Mouse (Mus musculus) liver, embryonic 14.5 days (tissue): ENCODE results near the gene Brox. TPM values are rescaled to one million over a fixed set of nuclear protein-coding genes. Genes with fewer than 3 reads are reported as not detected.

Source experiments
- ATAC-seq: fragments of 200-750 bp; cut with Nextera tagmentation; 2 replicates; pipeline ENCODE4 v1.8.0; 2017; ENCODE audit warnings: moderate number of reproducible peaks, mild to moderate bottlenecking, moderate library complexity; ENCODE audit not compliant: insufficient read depth
- DNase-seq, 3 experiments: peaks; one replicate each; pipeline ENCODE4 v3.0.0-alpha.2; 2012 to 2013; ENCODE audit warnings: low read depth in 3 of 3, low spot score in 3 of 3
- H3K27ac ChIP-seq: fragments of 300-500 bp; sonication (generic); 2 replicates; pipeline ENCODE4 v1.5.1; 2014; ENCODE audit warnings: moderate library complexity, mild to moderate bottlenecking, control low read depth, inconsistent platforms
- H3K27me3 ChIP-seq: fragments of 300-500 bp; sonication (generic); 2 replicates; pipeline ENCODE4 v1.6.1; 2014; ENCODE audit warnings: mild to moderate bottlenecking, low read length, moderate library complexity; ENCODE audit not compliant: control insufficient read depth, insufficient read depth
- H3K36me3 ChIP-seq: fragments of 300-500 bp; sonication (generic); replicated peaks from 2 replicates; pipeline ENCODE4 v1.6.1; 2014; ENCODE audit warnings: low read depth; ENCODE audit not compliant: control insufficient read depth, insufficient read depth
- H3K4me1 ChIP-seq, 2 experiments: fragments of 200-500 bp in 1 of 2; fragments of 300-500 bp in 1 of 2; sonication (generic) in 1 of 2; replicated peaks; 2 replicates each; pipeline ENCODE4 v1.6.1; 2012 to 2014; ENCODE audit warnings: antibody characterized with exemption in 1 of 2, inconsistent platforms in 1 of 2, low read length in 1 of 2; ENCODE audit not compliant: control insufficient read depth in 2 of 2, insufficient read depth in 2 of 2
- H3K4me2 ChIP-seq: fragments of 300-500 bp; sonication (generic); 2 replicates; pipeline ENCODE4 v1.6.1; 2014; ENCODE audit warnings: low read depth, mild to moderate bottlenecking, control low read depth, moderate library complexity
- H3K4me3 ChIP-seq, 2 experiments: fragments of 200-500 bp in 1 of 2; fragments of 300-500 bp in 1 of 2; sonication (generic) in 1 of 2; 2 replicates each; pipeline ENCODE4 v1.5.1; 2012 to 2014; ENCODE audit warnings: low read depth in 2 of 2, low read length in 2 of 2, mild to moderate bottlenecking in 2 of 2, control low read depth in 1 of 2, inconsistent platforms in 1 of 2, moderate library complexity in 1 of 2; ENCODE audit not compliant: insufficient read depth in 1 of 2
- H3K9ac ChIP-seq: fragments of 300-500 bp; sonication (generic); replicated peaks from 2 replicates; pipeline ENCODE4 v1.6.1; 2014; ENCODE audit warnings: mild to moderate bottlenecking, control low read depth, moderate library complexity
- H3K9me3 ChIP-seq: fragments of 300-500 bp; sonication (generic); 2 replicates; pipeline ENCODE4 v1.6.1; 2016; ENCODE audit warnings: low read length, mixed read lengths; ENCODE audit not compliant: control insufficient read depth
- CTCF ChIP-seq: IDR thresholded peaks from 2 replicates; pipeline ENCODE4 v1.5.1; 2016; ENCODE audit warnings: antibody characterized with exemption, low read depth, control low read depth
- EP300 ChIP-seq: IDR thresholded peaks from 2 replicates; pipeline ENCODE4 v1.6.1; 2016; ENCODE audit warnings: antibody characterized with exemption, low read depth
- WGBS: fragments of 180-500 bp; shearing (Covaris S2); extraction: QIAGEN DNeasy Blood & Tissue Kit; methylation state at CpG from one replicate; pipeline ENCODE4 v1.1.7; 2014; ENCODE audit not compliant: insufficient replicate concordance; 5-methylcytosine and 5-hydroxymethylcytosine counted together
- polyA plus RNA-seq, 2 experiments: library from polyadenylated mRNA; depleted of rRNA in 1 of 2; stranded (reverse) in 1 of 2; unstranded in 1 of 2; fragments of >200 nt; fragmentation: Nextera tagmentation in 1 of 2; extraction: Ambion mirVana in 1 of 2; gene quantifications; 2 replicates each; pipeline versions ENCODE4 v1.2.1 to v1.2.3; 2012 to 2014

Gene Brox
- polyA plus RNA-seq, 2 experiments: 11.4 to 17.0 TPM

DNA sequence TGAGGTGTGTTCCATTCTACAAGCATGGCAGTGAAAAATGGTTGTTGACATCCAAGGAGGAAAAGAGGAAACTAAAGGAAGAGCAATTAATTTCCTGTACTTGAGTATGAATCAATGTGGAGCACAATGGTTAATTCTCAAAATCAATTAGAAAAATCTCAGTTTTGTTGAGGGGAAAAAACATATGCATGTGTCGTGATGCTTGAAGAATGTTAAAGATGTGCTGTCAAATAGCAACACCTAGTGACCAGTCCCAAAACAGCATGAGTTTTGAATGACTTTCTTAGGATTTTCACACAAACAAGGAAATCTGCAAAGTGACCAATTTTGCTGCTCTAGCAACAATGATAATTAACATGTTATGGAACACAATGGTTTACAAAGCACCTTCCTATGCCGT is 59.2 kb downstream of the Brox start:
- H3K4me1 ChIP-seq: peaks cover 0 to 2% of the 10 kb centered on the region in 2 experiments; a peak in 2 of 4 replicates
- no peaks in the 10 kb centered on the region for H3K36me3 ChIP-seq
- WGBS: 15% methylated on average over 2 of the region's 2 CpGs
- H3K4me2 ChIP-seq: no peak overlapping the region
- no peak overlapping the region for H3K9ac ChIP-seq
- H3K9me3 ChIP-seq: no peaks in the 10 kb centered on the region
- no peaks in the 10 kb centered on the region for H3K27me3 ChIP-seq
- no peak overlapping the region for H3K4me3 ChIP-seq
- ATAC-seq: no peak
- TF ChIP-seq EP300 (no peak), CTCF (peak; percentile 42; the same call in 1 of the 2 replicates)
- no peak for DNase-seq
- H3K27ac ChIP-seq: no peak overlapping the region

DNA sequence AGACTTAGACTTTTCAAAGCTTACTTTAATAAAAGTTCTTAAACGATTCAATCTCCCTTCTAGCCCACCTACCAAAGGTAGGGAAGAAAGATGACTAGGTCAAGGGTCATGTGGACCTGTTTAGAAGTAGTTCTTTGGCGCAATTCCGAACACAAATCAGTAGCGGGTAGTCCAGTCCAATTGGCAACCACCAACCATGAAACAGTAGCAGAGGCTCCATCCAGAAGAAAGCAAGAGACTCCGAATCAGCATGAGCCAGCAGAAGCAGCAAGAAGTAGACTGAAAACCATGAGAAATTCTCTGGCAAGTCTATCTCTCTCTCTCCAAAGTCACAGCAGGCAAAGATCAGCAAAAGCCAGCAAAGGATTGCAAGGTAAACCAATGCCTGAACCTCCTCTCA is 60.6 kb downstream of the Brox start:
- no peak overlapping the region for H3K27ac ChIP-seq
- 62% methylated on average over 5 of the region's 5 CpGs for WGBS
- H3K4me2 ChIP-seq: no peak overlapping the region
- H3K9ac ChIP-seq: no peak overlapping the region
- H3K4me3 ChIP-seq: no peak overlapping the region
- H3K36me3 ChIP-seq: no peaks in the 10 kb centered on the region
- no peak for TF ChIP-seq EP300
- TF ChIP-seq CTCF: no peak
- DNase-seq: no peak
- no peaks in the 10 kb centered on the region for H3K9me3 ChIP-seq
- peaks cover 0 to 4% of the 10 kb centered on the region in 2 experiments; a peak in 2 of 4 replicates for H3K4me1 ChIP-seq
- no peak for ATAC-seq
- no peaks in the 10 kb centered on the region for H3K27me3 ChIP-seq

DNA sequence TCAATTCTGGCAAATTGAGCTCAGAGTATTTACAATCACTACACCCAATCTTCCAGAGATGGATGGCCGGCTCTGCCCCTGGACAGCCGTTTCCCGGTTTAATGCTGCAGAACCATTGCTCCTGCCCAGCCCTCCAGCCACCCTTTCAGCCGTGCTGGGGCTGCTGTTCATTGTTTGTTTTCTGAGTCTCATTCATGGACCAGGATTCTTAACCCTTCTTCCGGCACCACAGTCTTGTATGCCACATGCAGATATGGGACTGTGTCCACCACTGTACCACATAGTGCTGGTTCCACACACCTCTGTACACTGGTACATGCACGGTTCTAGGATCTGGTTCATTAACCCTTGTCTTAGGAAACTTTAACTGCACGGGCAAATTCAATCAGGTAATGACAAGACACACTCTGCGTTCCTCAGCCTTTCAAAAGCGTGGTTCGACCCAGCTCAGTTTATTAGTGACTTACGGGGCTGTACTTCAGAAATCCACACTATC is 63.3 kb downstream of the Brox start:
- DNase-seq: no peak
- Histone ChIP-seq H3K4me1 (peaks cover 0 to 6% of the 10 kb centered on the region in 2 experiments; a peak in 2 of 4 replicates), H3K27ac (no peak overlapping the region), H3K4me3 (no peak overlapping the region), H3K27me3 (no peaks in the 10 kb centered on the region), H3K36me3 (no peaks in the 10 kb centered on the region), H3K4me2 (no peak overlapping the region), H3K9me3 (no peaks in the 10 kb centered on the region), H3K9ac (no peak overlapping the region)
- ATAC-seq: no peak
- 74% methylated on average over 11 of the region's 11 CpGs for WGBS
- TF ChIP-seq EP300 (no peak), CTCF (no peak)

DNA sequence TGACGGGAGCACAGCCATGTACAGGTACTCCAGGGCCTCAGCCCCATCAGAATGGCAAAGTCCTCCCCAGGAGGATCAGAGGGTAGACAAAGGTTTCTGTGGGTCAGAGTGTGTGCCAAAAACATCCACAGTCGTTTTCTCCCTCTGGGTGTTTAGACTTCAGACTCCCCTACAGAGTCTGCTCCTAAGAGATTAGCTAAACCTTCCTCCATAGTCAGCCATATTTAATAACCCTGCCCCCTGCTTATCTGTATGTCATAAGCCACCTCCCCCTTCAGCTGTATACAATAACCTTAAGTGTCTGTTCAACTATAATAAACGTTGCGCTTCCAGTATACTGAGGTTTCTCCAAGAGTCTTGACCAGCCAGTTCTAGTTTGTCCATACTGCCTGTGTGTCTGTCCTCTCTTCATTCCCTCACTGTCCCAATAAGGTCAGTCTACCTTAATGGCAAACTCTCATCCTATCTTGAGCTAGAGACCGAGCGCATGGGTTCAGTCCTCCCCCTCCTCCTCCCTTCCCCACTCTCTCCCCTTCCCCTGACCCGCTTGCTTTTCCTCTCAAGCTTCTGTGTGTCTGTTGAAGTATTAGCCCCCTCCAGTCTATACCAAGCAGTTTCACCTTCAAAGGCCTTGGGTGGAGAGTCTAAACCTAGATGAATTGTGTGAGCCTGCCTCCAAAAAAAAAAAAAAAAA is 63.9 kb downstream of the Brox start:
- no peaks in the 10 kb centered on the region for H3K36me3 ChIP-seq
- TF ChIP-seq EP300 (no peak), CTCF (no peak)
- no peaks in the 10 kb centered on the region for H3K27me3 ChIP-seq
- no peak overlapping the region for H3K4me3 ChIP-seq
- 56% methylated on average over 7 of the region's 7 CpGs for WGBS
- DNase-seq (no peak), ATAC-seq (peak; percentile 52; the same call in 1 of the 2 replicates)
- no peak overlapping the region for H3K4me2 ChIP-seq
- no peaks in the 10 kb centered on the region for H3K9me3 ChIP-seq
- peaks cover 0 to 6% of the 10 kb centered on the region in 2 experiments; a peak in 2 of 4 replicates for H3K4me1 ChIP-seq
- H3K9ac ChIP-seq: no peak overlapping the region
- H3K27ac ChIP-seq: no peak overlapping the region

DNA sequence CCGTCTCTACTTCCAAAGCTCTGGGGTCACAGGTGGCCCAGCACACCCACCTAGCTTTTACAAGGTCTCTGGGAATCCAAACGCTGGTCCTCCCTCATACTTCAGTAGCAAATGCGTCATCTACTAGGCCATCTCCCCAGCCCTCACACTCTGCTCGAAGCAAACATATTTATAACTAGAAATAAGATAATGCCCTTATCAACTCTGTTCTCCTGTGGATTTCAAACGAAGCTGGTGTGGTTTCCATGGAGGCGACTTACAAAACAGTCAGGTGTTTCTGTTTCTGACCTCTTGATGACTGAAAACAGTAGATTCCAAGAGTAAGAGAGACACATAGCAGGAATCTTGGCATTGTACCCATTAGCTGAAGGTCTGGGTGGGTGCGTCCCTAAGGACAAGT is 69.6 kb downstream of the Brox start:
- Histone ChIP-seq H3K4me3 (no peak overlapping the region), H3K36me3 (no peaks in the 10 kb centered on the region), H3K27me3 (no peaks in the 10 kb centered on the region), H3K9ac (no peak overlapping the region), H3K4me2 (no peak overlapping the region), H3K27ac (no peak overlapping the region), H3K4me1 (peaks cover 0 to 8% of the 10 kb centered on the region in 2 experiments; a peak in 1 of 4 replicates), H3K9me3 (no peaks in the 10 kb centered on the region)
- no peak for DNase-seq
- ATAC-seq: peak; percentile 55; the same call in 1 of the 2 replicates
- no peak for TF ChIP-seq CTCF
- WGBS: 45% methylated on average over 7 of the region's 7 CpGs

Other genes with a start within 250 kb of the Brox start
- gene Disp1, start 75.7 kb downstream of the Brox start, polyA plus RNA-seq (2012; rRNA removed): 1.9 and 2.0 TPM in 2 replicates
- gene Disp1, start 75.7 kb downstream of the Brox start, polyA plus RNA-seq (2014; fragmentation: Nextera tagmentation; extraction: Ambion mirVana): 2.4 and 2.6 TPM in 2 replicates
- 13.2 and 18.9 TPM in 2 replicates for gene Aida, start 679 bp downstream of the Brox start, polyA plus RNA-seq (2012; rRNA removed)
- gene Aida, start 679 bp downstream of the Brox start, polyA plus RNA-seq (2014; fragmentation: Nextera tagmentation; extraction: Ambion mirVana): 9.1 and 10.4 TPM in 2 replicates
- gene Mia3, start 72.3 kb upstream of the Brox start, polyA plus RNA-seq (2012; rRNA removed): 13.4 and 21.0 TPM in 2 replicates
- 19.2 and 19.7 TPM in 2 replicates for gene Mia3, start 72.3 kb upstream of the Brox start, polyA plus RNA-seq (2014; fragmentation: Nextera tagmentation; extraction: Ambion mirVana)
- gene Taf1a, start 91.7 kb upstream of the Brox start, polyA plus RNA-seq (2012; rRNA removed): 3.5 and 5.5 TPM in 2 replicates
- 3.5 and 3.8 TPM in 2 replicates for gene Taf1a, start 91.7 kb upstream of the Brox start, polyA plus RNA-seq (2014; fragmentation: Nextera tagmentation; extraction: Ambion mirVana)
- gene Hhipl2, start 120.9 kb upstream of the Brox start, polyA plus RNA-seq (2012; rRNA removed): 0.03 and 0.79 TPM in 2 replicates
- gene Hhipl2, start 120.9 kb upstream of the Brox start, polyA plus RNA-seq (2014; fragmentation: Nextera tagmentation; extraction: Ambion mirVana): not detected in 2 replicates